Mouse (Mus musculus): Measurements from ENCODE around the gene Ccnb2.

Ccnb2 gene

DNA sequence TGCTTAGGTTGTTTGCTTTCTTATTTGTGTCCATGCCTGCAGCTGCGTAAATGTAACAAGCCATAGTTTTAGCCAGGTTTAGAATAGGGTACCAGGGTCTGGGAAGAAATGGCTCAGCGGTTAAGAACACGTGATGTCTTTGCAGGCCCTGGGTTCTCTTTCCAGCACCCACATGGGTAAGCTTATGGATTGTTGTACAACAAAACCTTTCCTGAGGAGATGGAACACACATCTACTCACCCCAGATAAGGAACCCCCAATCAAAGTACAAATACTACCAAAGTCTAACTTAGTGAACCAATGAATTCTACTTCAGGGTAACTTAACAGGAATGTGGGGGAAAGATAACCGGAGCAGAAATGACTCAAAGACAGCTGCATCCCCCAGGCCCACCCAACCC, 36.9 kb downstream of the Ccnb2 start:
- no peak for DNase-seq (ENCODE audit: extremely low spot score)

DNA sequence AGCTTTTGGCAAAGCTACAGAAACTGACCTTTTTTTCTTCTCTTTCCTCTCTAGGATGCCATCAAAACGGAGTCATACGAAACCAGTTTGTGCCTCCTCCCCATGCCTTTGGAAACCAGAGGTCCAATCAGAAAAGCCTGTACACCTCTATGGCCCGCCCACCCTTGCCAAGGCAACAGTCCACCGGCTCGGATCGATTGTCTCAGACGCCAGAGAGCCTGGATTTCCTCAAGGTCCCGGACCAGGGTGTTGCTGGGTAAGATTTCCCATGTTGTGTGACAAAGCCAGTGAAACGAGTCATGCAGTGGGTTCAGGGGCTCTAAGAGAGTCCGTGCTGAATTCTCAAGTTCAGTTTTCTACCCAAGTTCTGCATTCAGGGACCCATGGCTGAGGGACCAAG, 37.6 kb downstream of the Ccnb2 start:
- DNase-seq (ENCODE audit: extremely low spot score): no peak

DNA sequence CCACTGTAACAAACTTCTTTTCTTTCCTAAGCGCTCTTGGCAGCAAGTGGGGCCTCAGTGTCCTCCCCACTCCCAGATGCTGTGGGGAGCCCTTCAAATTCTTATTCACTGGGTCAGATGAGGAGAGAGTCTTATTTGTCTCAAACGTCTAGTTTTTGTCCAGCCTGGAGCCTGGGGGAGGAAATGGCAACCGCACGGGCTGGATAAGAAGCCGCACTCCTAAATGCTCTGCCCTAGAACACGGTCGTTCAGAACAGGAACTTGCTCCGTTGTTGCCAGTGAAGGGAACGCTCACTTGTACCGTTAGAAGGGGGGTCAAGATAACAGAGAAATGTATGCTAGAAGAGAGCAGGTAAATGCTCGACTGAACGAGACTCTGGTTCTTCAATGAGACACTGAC, 39.3 kb downstream of the Ccnb2 start:
- DNase-seq (ENCODE audit: extremely low spot score): no peak

DNA sequence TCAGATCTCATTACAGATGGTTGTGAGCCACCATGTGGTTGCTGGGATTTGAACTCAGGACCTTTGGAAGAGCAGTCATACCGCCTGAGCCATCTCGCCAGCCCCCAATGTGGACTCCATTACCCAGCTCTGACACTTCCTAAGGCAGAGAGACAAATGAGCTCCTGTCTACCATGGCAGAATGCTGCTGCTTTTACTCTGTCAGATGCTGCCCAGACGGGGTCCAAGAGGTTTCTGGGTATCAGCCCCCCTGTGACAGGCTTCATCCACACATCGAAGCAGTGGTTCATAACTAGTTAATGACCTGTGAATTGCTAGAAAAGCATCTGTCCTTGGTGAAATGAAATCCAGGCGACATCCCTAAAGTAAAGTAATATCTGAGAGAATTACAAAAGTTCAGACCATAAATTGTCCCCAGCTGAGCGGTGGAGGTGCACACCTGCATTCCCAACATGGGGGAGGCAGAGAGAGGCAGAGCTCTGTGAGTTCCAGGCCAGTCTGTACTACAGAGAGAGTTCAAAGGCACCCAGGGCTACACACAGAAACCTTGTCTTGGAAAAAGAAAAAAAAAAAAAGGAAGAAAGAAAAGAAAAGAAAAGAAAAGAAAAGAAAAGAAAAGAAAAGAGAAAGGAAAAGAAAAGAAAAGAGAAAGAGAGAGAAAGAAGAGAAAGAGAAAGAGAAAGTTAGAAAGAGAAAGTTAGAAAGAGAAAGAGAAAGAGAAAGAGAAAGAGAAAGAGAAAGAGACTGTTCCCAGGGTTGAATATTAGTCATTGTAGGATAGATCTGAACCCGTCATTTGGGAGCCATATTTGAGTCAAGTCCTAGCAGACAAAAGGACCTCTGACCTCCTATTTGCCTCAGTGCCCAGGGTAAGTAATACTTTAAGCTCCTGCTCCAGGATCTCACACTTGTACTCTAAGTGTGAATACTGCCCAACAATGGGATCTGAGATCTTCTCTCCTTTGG, 41.6 kb downstream of the Ccnb2 start:
- no peak for DNase-seq (ENCODE audit: extremely low spot score)

DNA sequence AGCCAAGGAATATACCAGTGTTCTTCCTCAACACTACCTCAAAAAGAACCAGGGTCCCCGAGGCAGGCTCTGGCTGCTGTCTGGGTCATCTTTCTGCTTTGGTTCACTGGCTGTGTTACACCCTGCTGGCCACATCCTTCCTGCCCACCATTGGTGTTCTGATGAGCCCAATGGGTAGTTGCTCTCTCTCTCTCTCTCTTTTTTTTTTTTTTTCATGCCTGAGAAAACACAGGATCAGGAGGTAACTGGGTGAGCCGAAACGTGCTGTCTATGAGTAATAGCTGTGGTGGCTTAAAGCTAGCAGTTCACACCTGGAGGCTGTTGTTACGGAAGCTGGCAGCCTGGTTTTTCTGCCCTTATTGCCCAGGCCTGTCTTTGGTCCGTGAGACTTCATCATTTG, 49.7 kb downstream of the Ccnb2 start:
- DNase-seq (ENCODE audit: extremely low spot score): no peak

DNA sequence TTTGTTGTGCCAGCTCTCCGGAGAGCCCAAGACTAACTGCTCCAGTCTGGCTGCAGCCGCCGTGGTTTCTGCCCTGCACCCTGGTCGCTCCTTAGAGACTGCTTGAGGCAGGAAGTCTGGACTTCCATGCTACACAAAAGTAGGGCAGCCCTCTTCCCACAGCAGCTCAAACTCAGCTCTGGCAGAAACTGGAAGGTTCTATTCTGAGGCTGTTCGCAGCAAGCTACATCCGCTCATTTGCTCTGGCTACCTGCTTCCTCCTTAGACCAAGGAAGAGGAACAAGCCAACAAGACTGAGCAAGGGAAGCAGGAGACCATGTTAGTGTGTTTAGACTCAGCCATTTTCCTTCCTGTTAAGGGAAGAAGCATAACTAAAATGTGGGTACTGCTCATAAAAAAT, 54.4 kb downstream of the Ccnb2 start:
- DNase-seq (ENCODE audit: extremely low spot score): no peak

DNA sequence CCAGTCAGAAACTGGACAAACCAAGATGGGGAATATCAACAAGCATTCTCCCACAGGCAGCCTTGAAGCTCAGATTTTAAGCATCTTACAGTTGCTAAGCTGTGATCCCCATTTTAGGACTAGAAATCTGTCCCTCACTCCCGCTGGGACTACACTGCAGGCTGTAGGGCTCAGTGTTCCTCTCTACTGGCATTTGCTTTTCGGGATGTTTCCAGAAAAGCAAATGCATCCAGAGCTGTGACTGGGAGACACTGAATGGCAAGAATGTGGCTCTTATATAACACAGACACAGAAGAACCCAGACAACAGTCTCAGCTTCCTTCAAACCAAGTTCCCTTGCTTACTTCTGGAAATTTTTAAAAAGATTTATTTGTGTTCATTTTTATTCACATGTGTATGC, 55.4 kb downstream of the Ccnb2 start:
- no peak for DNase-seq (ENCODE audit: extremely low spot score)

DNA sequence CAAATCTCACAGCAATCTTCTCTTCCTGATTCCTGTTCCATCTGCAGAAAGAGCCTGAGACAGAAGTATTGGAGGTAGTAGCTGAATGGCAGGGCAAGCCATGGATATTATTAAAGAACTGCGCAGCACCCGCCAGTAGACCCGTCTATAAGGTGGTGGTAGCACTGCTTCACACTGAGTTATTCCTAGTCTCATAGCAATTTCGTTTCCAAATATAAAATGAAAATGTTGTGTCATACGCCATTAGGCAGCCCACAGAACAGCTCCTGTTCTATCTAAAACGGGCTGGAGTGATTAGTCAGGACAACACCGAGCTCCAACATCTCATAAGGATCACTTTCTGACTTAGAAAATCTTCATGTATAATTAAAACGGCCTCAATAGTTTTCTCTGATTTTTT, 56.6 kb downstream of the Ccnb2 start:
- DNase-seq (ENCODE audit: extremely low spot score): no peak

DNA sequence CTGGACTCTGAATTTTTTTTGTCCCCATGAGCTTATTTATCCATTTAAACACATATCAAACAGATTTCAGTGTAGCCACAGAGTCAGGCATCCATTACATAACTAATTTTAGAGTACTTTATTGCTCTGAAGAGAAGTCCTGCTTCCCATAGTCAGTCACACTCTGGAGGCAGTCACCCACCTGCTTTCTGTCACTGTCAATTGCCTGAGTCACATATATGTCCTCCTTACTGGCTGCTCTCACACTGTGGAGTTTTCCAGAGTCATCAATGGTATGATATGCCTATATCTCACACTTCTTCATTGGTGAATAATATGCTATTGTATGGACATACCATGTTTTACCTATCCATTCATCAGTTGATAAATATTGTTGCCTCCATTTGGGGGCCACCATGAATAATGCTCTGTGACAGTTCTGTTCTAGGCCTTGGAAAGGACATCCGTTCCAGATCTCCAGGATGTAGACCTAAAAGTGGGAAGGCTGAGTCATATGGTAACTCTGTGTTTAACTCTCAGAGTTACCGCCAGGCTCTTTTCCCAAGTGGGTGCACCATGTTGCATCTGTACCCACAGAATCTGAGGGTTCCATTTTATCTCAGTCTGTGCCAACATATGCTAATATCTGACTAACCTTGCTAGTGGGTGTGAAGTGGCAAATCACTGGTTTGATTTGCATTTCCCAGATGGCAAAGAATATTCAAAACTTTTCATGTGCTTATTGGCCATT, 61.8 kb downstream of the Ccnb2 start:
- no peak for DNase-seq (ENCODE audit: extremely low spot score)

Measured in embryo, embryonic 9.5 days (tissue).